Mouse (Mus musculus) liver, adult (tissue): Measurements from ENCODE around the gene Msh4.

ENCODE experiments used
- GATA4 ChIP-seq: IDR thresholded peaks from 2 replicates; pipeline ENCODE4 v1.6.1; 2014; ENCODE audit warnings: mild to moderate bottlenecking, low read length; ENCODE audit not compliant: insufficient replicate concordance

Msh4 gene

DNA sequence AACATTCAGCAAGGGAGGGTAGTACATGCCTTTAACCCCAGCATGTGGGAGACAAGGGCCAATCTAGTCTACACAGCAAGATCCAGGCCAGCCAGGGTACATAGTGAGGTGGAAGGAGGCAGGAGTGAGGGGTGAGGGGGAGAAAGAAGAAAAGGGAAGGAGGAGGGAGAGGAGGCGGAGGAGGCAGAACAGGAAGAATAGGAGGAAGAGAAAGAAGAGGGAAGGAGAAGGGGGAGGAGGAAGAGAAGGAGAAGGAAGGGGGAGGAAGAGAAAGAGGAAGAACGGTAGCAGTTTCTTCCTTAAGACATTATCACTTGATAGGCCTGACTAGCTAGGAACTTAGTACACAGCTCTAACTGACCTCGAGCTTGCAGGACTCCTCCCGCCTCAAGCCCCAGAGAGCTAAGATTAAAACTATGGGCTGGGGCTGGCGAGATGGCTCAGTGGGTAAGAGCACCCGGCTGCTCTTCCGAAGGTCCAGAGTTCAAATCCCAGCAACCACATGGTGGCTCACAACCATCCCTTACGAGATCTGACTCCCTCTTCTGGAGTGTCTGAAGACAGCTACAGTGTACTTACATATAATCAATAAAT lies 16.7 kb downstream of the Msh4 start:
- no peak for TF ChIP-seq GATA4

- TF ChIP-seq GATA4: no peak
Measured at GRCm38 (mm10) chr3:153888141-153888540, 17.8 kb downstream of the Msh4 start.

GRCm38 (mm10) chr3:153886296-153886695 lies 19.6 kb downstream of the Msh4 start:
- TF ChIP-seq GATA4: no peak

DNA sequence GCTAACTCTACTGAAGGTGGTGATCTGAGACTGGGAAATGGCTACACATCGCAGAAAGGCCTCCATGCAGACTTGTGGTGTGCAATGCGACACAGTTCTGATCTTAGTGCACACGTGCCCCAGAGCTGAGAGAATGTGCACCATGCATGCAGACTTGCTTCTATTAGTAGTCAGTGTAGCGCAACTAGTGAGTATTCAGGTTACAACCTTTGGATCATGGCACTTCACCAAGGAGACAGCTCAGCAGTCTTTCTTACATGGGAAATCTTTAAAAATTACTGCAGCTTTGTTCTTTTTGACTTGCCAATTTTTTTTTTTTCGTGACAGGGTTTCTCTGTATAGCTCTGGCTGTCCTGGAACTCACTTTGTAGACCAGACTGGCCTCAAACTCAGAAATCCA lies 34.5 kb downstream of the Msh4 start:
- no peak for TF ChIP-seq GATA4

DNA sequence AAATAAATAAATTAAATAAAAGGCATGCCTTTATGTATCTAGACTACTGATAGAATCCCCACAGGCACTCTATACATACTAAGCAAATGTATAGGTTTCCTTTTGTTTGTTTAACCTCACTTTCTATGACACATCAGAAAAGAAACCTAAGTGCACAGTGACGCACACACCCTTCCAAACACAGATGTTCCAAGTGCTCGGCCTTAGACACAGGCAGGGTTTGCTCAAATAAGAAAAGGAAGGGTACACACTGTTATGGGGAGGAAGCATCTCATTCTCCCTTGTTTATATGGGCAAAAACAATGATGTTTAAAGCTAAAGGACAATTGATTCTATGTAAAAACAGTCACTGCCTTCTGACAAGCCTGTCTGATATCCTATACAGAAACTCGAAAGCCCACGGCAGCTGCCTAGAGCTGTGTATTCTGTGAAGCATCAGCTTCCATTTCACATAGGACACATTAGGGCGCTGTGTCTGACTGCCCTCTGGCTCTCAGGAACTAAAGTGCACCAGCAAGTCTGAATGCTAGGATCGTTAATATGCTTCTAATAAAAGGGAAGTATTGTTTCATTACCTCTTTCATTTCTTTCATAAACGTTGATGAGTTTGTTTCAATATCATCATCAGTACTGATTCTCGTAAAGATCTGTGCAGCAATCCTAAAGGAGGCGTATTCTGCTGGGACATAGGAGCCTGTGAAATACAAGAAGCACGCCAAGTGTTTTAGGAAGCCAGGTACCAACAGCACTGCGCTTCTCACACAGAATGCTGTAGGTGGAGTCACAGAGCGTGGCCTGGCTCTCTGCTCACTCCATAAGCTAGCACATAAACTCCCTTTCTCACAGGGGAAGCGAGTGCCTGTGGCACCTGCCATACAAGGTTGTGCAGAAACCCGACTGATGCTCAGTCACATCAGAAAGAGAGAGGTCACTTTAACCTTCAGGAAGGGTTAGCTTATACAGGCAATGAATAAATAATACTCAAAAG lies 38.5 kb downstream of the Msh4 start:
- no peak for TF ChIP-seq GATA4

GRCm38 (mm10) chr3:153864636-153865429 lies 41.1 kb downstream of the Msh4 start:
- no peak for TF ChIP-seq GATA4

DNA sequence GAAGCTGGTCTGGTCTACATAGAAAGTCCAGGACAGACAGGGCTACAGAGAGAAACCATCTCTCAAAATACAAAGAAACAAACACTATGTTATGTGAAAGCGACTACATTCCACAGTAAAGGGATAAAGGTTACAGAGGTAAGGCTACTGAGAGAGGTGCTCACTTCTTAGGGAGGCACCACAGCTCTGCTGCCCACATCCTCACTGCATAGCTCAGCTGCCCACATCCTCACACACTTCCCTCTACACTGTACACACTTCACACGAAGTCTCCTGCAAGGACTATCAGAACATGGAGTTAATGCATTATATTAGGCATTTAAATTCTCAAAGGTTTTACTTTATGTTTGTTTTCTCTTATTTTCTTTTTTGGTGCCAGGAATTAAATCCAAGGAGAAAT lies 42.1 kb downstream of the Msh4 start:
- no peak for TF ChIP-seq GATA4

- no peak for TF ChIP-seq GATA4
Measured at GRCm38 (mm10) chr3:153858350-153859001, 47.5 kb downstream of the Msh4 start.

DNA sequence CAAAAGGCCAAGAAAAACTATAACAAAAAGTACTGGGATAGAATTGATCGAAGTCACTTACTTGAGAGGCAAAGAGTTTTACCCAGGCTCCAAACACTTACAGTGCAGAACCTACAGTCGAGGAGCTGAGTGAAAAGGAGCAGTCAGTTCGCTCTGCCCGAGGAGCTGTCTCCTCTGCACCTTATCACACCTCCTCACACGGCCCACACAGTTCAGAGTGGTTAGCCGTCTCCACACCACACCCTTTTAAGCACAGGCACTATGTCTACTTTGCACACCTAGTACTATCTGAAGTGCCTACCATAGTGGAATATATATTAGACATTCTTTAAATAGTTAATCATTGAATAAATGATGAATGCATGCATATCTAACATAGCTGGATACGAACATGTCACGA lies 53.7 kb downstream of the Msh4 start:
- TF ChIP-seq GATA4: no peak

DNA sequence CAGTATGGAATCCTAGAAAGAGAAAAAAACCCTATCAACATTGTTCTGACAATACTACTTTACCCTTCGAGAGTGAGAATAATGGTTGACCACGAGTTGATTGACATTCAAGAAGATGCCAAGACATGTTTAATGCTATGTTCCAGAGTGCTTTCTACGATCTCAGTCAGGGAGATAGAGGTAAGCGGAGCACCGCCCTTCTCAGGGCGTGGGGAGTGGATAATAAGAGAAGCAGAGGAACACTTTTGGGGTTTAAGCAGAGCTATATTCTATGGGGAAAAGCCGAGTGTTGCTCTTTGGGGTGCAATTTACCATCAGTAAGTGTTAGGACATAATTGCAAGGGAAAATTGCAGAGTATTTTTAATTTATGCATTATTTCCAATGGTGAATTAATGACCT lies 55.2 kb downstream of the Msh4 start:
- TF ChIP-seq GATA4: no peak

GRCm38 (mm10) chr3:153849368-153850015 lies 56.4 kb downstream of the Msh4 start:
- TF ChIP-seq GATA4: no peak

DNA sequence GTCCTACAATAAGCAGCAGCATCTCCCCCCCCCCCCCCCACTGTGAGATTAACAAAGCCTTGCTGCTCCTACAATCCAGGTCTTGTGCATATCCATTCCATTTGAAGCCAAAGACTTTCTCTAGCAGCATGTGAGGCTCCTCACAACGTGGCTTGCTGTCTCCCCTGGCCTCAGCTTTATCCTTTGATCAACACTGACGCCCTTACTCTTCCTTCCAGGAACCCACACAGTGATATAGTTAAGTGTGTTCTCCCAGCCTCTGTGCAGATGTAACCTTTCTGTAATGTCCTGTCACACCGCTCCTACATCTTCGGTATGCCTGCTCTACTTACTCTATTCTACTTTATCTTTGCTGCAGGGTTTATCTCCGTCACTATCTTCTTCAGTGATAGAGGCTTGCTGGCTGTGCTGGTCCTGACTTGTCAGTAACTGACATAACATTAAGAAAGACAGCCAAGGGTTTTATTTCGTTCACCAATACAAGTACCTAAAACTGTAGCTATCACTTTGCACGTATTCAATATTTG lies 58.7 kb downstream of the Msh4 start:
- no peak for TF ChIP-seq GATA4

- TF ChIP-seq GATA4: no peak
Measured at GRCm38 (mm10) chr3:153846109-153846508, 59.8 kb downstream of the Msh4 start.

- TF ChIP-seq GATA4: no peak
Measured at GRCm38 (mm10) chr3:153845500-153845899, 60.4 kb downstream of the Msh4 start.
